Comparison of ENCODE assay signal across 13 mouse cellular contexts in genomic region chr16:33940095-33940494, GRCm38 (mm10). TPM values are rescaled to one million over a fixed set of nuclear protein-coding genes. Genes with fewer than 3 reads are reported as not detected.
DNase-seq lines count a peak whose midpoint lies in the region; ATAC-seq and TF ChIP-seq lines count a peak whose summit lies in the region.
"Had no signal": no experiment of that assay in that cellular context is flagged by ENCODE, and none has a peak within 500 bp of the region (broad histone marks: within the 10 kb centered on the region; RNA-seq: fewer than 3 reads in every experiment).

No protein-coding gene starts in this region.

- H3K36me3 ChIP-seq in kidney, embryonic 14.5 days (ENCODE audit: control insufficient read depth, insufficient read depth, low read length): no peaks in the 10 kb centered on the region; the same call in 1 of the 2 replicates
- no peaks in the 10 kb centered on the region for H3K36me3 ChIP-seq in heart, postnatal 0 days (replicated peaks; ENCODE audit: control insufficient read depth, insufficient read depth, low read length)
- H3K36me3 ChIP-seq: liver, embryonic 15.5 days; midbrain, embryonic 12.5 days had no signal

- peaks cover 54% of the 10 kb centered on the region for H3K4me1 ChIP-seq in kidney, embryonic 14.5 days (ENCODE audit: control insufficient read depth, insufficient read depth, low read length)
- peaks cover 76% of the 10 kb centered on the region for H3K4me1 ChIP-seq in heart, postnatal 0 days (ENCODE audit: control insufficient read depth, insufficient read depth)

- no peak overlapping the region for H3K27ac ChIP-seq in kidney, embryonic 14.5 days (ENCODE audit: low read depth, low read length)
- peak overlapping the region; percentile 75; the same call in 1 of the 2 replicates for H3K27ac ChIP-seq in heart, postnatal 0 days (ENCODE audit: low read depth)
- H3K27ac ChIP-seq: hindbrain, embryonic 14.5 days; liver, embryonic 15.5 days; midbrain, embryonic 12.5 days had no signal

- no peaks in the 10 kb centered on the region for H3K27me3 ChIP-seq in kidney, embryonic 14.5 days (ENCODE audit: control insufficient read depth, insufficient read depth, low read length)
- H3K27me3 ChIP-seq in heart, postnatal 0 days (ENCODE audit: control insufficient read depth, insufficient read depth, low read length): no peaks in the 10 kb centered on the region
- H3K27me3 ChIP-seq: liver, embryonic 15.5 days; midbrain, embryonic 12.5 days had no signal

- DNase-seq in cerebellum, adult 18-20 months: peak; percentile 64 to 67
- no peak for DNase-seq in cerebellum, postnatal 4 days (ENCODE audit: low spot score in 2 of 2)
- DNase-seq in kidney, adult 9 months: peak; percentile 14
- DNase-seq in cerebellum, adult 9-11 months: peak; percentile 78
- DNase-seq in heart, postnatal 0 days (ENCODE audit: low spot score): no peak
- no peak for DNase-seq in spleen, adult 12 weeks (ENCODE audit: low spot score)
- DNase-seq in gastrocnemius, adult 8-10 months (ENCODE audit: low spot score in 2 of 2): no peak
- DNase-seq: kidney, adult 2 months; thymus, postnatal 4 days had no signal

- H3K9ac ChIP-seq in kidney, embryonic 14.5 days (ENCODE audit: low read depth, low read length): no peak overlapping the region
- H3K9ac ChIP-seq in heart, postnatal 0 days (replicated peaks; ENCODE audit: low read depth, low read length): no peak overlapping the region
- H3K9ac ChIP-seq: hindbrain, embryonic 14.5 days; liver, embryonic 15.5 days; midbrain, embryonic 12.5 days had no signal

- WGBS in kidney, embryonic 14.5 days: 67% methylated on average over 5 of the region's 5 CpGs
- WGBS in heart, postnatal 0 days: 64% methylated on average over 5 of the region's 5 CpGs

- TF ChIP-seq CTCF in heart, postnatal 0 days (IDR thresholded peaks at IDR 0.05; ENCODE audit: low read depth): no peak

- no peaks in the 10 kb centered on the region for H3K9me3 ChIP-seq in kidney, embryonic 14.5 days (ENCODE audit: control insufficient read depth, low read length)
- no peaks in the 10 kb centered on the region for H3K9me3 ChIP-seq in heart, postnatal 0 days (replicated peaks; ENCODE audit: control insufficient read depth, low read length)
- H3K9me3 ChIP-seq: liver, embryonic 15.5 days; midbrain, embryonic 12.5 days had no signal

- ATAC-seq in kidney, embryonic 14.5 days (ENCODE audit: low FRiP score, low TSS enrichment): no peak
- ATAC-seq in heart, postnatal 0 days (ENCODE audit: insufficient read depth, low read depth): no peak

- TF ChIP-seq EP300 in heart, postnatal 0 days (IDR thresholded peaks at IDR 0.05; ENCODE audit: low read depth): no peak

- no peak overlapping the region for H3K4me2 ChIP-seq in kidney, embryonic 14.5 days (replicated peaks; ENCODE audit: low read depth, low read length)
- no peak overlapping the region for H3K4me2 ChIP-seq in heart, postnatal 0 days (ENCODE audit: low read depth, low read length)
- H3K4me2 ChIP-seq: hindbrain, embryonic 14.5 days; liver, embryonic 15.5 days; midbrain, embryonic 12.5 days had no signal

- H3K4me3 ChIP-seq in kidney, embryonic 14.5 days (ENCODE audit: low read length): no peak overlapping the region
- no peak overlapping the region for H3K4me3 ChIP-seq in heart, postnatal 0 days (ENCODE audit: low read depth, low read length)
- H3K4me3 ChIP-seq: liver, embryonic 15.5 days; midbrain, embryonic 12.5 days had no signal

RNA-seq across cellular contexts. Expression of gene Umps, which starts 26.7 kb away (rescaled TPM):
- 49.7 and 72.2 TPM in 2 replicates for polyA plus RNA-seq in kidney, embryonic 14.5 days (2014; fragmentation: Nextera tagmentation; extraction: Ambion mirVana)
- total RNA-seq in heart, postnatal 0 days (2014; rRNA removed; ENCODE audit: low replicate concordance): 14.3 and 15.0 TPM in 2 replicates
- polyA plus RNA-seq in heart, postnatal 0 days (2015; fragmentation: Nextera tagmentation; extraction: Ambion mirVana): 12.5 and 12.6 TPM in 2 replicates
- 1 to 10 TPM; 6.1 to 7.2 (median 6.5) TPM for total RNA-seq in gastrocnemius, adult 8-10 months (2022)

Comparison
In these comparisons a context has a peak if more than half of its experiments do, and no peak if none do; other contexts are left out.
1. DNase-seq: peak in cerebellum, adult 18-20 months (2 of 2), kidney, adult 9 months (single experiment) and cerebellum, adult 9-11 months (single experiment); none in cerebellum, postnatal 4 days (0 of 2), heart, postnatal 0 days (single experiment), spleen, adult 12 weeks (single experiment) and gastrocnemius, adult 8-10 months (0 of 2).